ENCODE assay signal across 22 mouse cellular contexts in the genomic region with DNA sequence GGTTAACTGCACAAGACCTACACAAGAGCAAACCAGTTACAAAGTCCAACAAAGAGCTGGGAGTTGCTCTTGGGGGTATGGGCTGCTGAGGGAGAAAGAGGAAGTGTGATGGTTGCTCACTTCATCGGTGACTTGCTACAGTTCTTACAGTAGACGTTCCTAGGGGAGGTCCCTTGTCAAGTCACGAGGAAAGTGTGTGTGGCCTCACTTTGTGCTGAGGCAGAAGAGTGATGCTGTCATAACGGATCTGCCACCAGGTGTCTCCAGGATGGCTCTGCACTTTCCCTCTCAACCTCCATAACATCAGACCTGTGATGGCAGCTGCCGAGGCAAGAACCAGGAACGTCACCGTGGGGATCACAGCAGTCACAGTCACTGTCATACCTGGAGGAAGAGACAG. TPM values are rescaled to one million over a fixed set of nuclear protein-coding genes. Genes with fewer than 3 reads are reported as not detected.
A peak's percentile ranks its signal among the peaks of the same experiment; 100 is the strongest.
DNase-seq lines count a peak whose midpoint lies in the region; ATAC-seq and TF ChIP-seq lines count a peak whose summit lies in the region.
"Had no signal": no experiment of that assay in that cellular context is flagged by ENCODE, and none has a peak within 500 bp of the region (broad histone marks: within the 10 kb centered on the region; RNA-seq: fewer than 3 reads in every experiment).

No protein-coding gene starts in this region.

- no peak for ATAC-seq in heart, postnatal 0 days (ENCODE audit: insufficient read depth, low read depth)
- no peak for ATAC-seq in lung, postnatal 0 days
- ATAC-seq in monocyte, adult 5-6 weeks (replicated peaks; ENCODE audit: insufficient number of reproducible peaks, low FRiP score, low TSS enrichment, poor library complexity, severe bottlenecking), result peak; percentile 37; the same call in 1 of the 2 replicates
- ATAC-seq: Patski had no signal

- TF ChIP-seq CTCF in heart, postnatal 0 days (IDR thresholded peaks at IDR 0.05; ENCODE audit: low read depth), result peak; percentile 12; the same call in 1 of the 2 replicates
- TF ChIP-seq CTCF in lung, postnatal 0 days (IDR thresholded peaks at IDR 0.05), result peak; percentile 31; the same call in 1 of the 2 replicates

- no peaks in the 10 kb centered on the region for H3K9me3 ChIP-seq in heart, postnatal 0 days (replicated peaks; ENCODE audit: control insufficient read depth, low read length)
- no peaks in the 10 kb centered on the region for H3K9me3 ChIP-seq in heart, embryonic 10.5 days
- no peaks in the 10 kb centered on the region for H3K9me3 ChIP-seq in lung, postnatal 0 days (ENCODE audit: low read length)
- H3K9me3 ChIP-seq: forebrain, embryonic 10.5 days; hindbrain, embryonic 15.5 days had no signal

- DNase-seq in heart, postnatal 0 days (ENCODE audit: low spot score), result no peak
- no peak for DNase-seq in heart, embryonic 10.5 days (ENCODE audit: low spot score)
- no peak for DNase-seq in lung, postnatal 0 days (ENCODE audit: low spot score)
- DNase-seq in lung, postnatal 4 days, result no peak
- DNase-seq in ES-CJ7 (ENCODE audit: low read depth, low spot score), result peak; percentile 17
- DNase-seq in adrenal gland, adult 8-10 months, result no peak
- DNase-seq in adrenal gland, postnatal 36 days, result no peak
- DNase-seq: cerebellum, adult 11 months; heart, postnatal 14 days; lung, postnatal 10 days; thymus, adult 18-20 months had no signal

- 64% methylated on average over 7 of the region's 7 CpGs for WGBS in heart, postnatal 0 days
- WGBS in heart, embryonic 10.5 days, result 76% methylated on average over 7 of the region's 7 CpGs
- 80% methylated on average over 7 of the region's 7 CpGs for WGBS in lung, postnatal 0 days

- H3K9ac ChIP-seq in heart, postnatal 0 days (replicated peaks; ENCODE audit: low read depth, low read length), result no peak overlapping the region
- H3K9ac ChIP-seq in lung, postnatal 0 days (replicated peaks; ENCODE audit: low read depth), result no peak overlapping the region
- H3K9ac ChIP-seq: hindbrain, embryonic 15.5 days had no signal

- no peaks in the 10 kb centered on the region for H3K27me3 ChIP-seq in heart, postnatal 0 days (ENCODE audit: control insufficient read depth, insufficient read depth, low read length)
- peaks cover 3% of the 10 kb centered on the region; the same call in 1 of the 2 replicates for H3K27me3 ChIP-seq in heart, embryonic 10.5 days (ENCODE audit: insufficient read depth, poor library complexity, severe bottlenecking)
- no peaks in the 10 kb centered on the region for H3K27me3 ChIP-seq in lung, postnatal 0 days (replicated peaks; ENCODE audit: insufficient read depth, low read length)
- H3K27me3 ChIP-seq: hindbrain, embryonic 15.5 days; Patski had no signal

- TF ChIP-seq EP300 in heart, postnatal 0 days (IDR thresholded peaks at IDR 0.05; ENCODE audit: low read depth), result no peak
- no peak for TF ChIP-seq EP300 in lung, postnatal 0 days (IDR thresholded peaks at IDR 0.05)

- H3K27ac ChIP-seq in heart, postnatal 0 days (ENCODE audit: low read depth), result no peak overlapping the region
- H3K27ac ChIP-seq in heart, embryonic 10.5 days, result no peak overlapping the region
- H3K27ac ChIP-seq in lung, postnatal 0 days (ENCODE audit: low read length), result no peak overlapping the region
- H3K27ac ChIP-seq: forebrain, embryonic 10.5 days; hindbrain, embryonic 15.5 days; left cerebral cortex, adult 2 months had no signal

- H3K4me3 ChIP-seq in heart, postnatal 0 days (ENCODE audit: low read depth, low read length), result no peak overlapping the region
- no peak overlapping the region for H3K4me3 ChIP-seq in heart, embryonic 10.5 days
- no peak overlapping the region for H3K4me3 ChIP-seq in lung, postnatal 0 days (ENCODE audit: low read depth, low read length)
- H3K4me3 ChIP-seq: forebrain, embryonic 10.5 days; hindbrain, embryonic 15.5 days; left cerebral cortex, adult 2 months had no signal

- no peaks in the 10 kb centered on the region for H3K36me3 ChIP-seq in heart, postnatal 0 days (replicated peaks; ENCODE audit: control insufficient read depth, insufficient read depth, low read length)
- no peaks in the 10 kb centered on the region for H3K36me3 ChIP-seq in heart, embryonic 10.5 days
- no peaks in the 10 kb centered on the region for H3K36me3 ChIP-seq in lung, postnatal 0 days (ENCODE audit: insufficient read depth, low read length)
- H3K36me3 ChIP-seq: forebrain, embryonic 10.5 days; hindbrain, embryonic 15.5 days had no signal

- no peak overlapping the region for H3K4me2 ChIP-seq in heart, postnatal 0 days (ENCODE audit: low read depth, low read length)
- H3K4me2 ChIP-seq in lung, postnatal 0 days (replicated peaks; ENCODE audit: low read depth, low read length), result no peak overlapping the region
- H3K4me2 ChIP-seq: hindbrain, embryonic 15.5 days; midbrain, embryonic 11.5 days had no signal

- H3K4me1 ChIP-seq in heart, postnatal 0 days (ENCODE audit: control insufficient read depth, insufficient read depth), result no peaks in the 10 kb centered on the region
- H3K4me1 ChIP-seq in heart, embryonic 10.5 days, result 0 out of 2 replicates have a peak, but pooled peaks cover 9% of the 10 kb centered on the region
- peaks cover under 1% of the 10 kb centered on the region; the same call in 1 of the 2 replicates for H3K4me1 ChIP-seq in lung, postnatal 0 days (ENCODE audit: insufficient read depth, low read depth, low read length)
- H3K4me1 ChIP-seq: hindbrain, embryonic 15.5 days had no signal

RNA-seq across cellular contexts. Expression of a gene that starts 13.9 kb away (rescaled TPM):
- total RNA-seq in heart, postnatal 0 days (2014; rRNA removed; ENCODE audit: low replicate concordance), result not detected in 2 replicates
- polyA plus RNA-seq in heart, postnatal 0 days (2015; fragmentation: Nextera tagmentation; extraction: Ambion mirVana), result not detected in 2 replicates
- 0.04 TPM in 1 of 2 replicates, not detected in the other for polyA plus RNA-seq in heart, embryonic 10.5 days (2016; fragmentation: Nextera tagmentation; extraction: Ambion mirVana)
- 0.05 and 0.18 TPM in 2 replicates for polyA plus RNA-seq in lung, postnatal 0 days (2015; fragmentation: Nextera tagmentation; extraction: Ambion mirVana)
- total RNA-seq in monocyte, adult 5-6 weeks (2017), result not detected in 3 replicates
- not detected for total RNA-seq in adrenal gland, adult 8-10 months (2022)
- total RNA-seq in adrenal gland, postnatal 36 days (2021), result not detected
- total RNA-seq: heart, adult 8-10 months had no signal
- polyA plus RNA-seq: forebrain, embryonic 10.5 days; midbrain, embryonic 11.5 days had no signal

RNA-seq across cellular contexts. Expression of a gene that starts 24.6 kb away (rescaled TPM):
- total RNA-seq in heart, postnatal 0 days (2014; rRNA removed; ENCODE audit: low replicate concordance), result 14.7 and 28.1 TPM in 2 replicates
- polyA plus RNA-seq in heart, postnatal 0 days (2015; fragmentation: Nextera tagmentation; extraction: Ambion mirVana), result 15.0 and 15.8 TPM in 2 replicates
- polyA plus RNA-seq in heart, embryonic 10.5 days (2016; fragmentation: Nextera tagmentation; extraction: Ambion mirVana), result 33.7 and 42.3 TPM in 2 replicates
- 110 and 130 TPM in 2 replicates for polyA plus RNA-seq in lung, postnatal 0 days (2015; fragmentation: Nextera tagmentation; extraction: Ambion mirVana)
- 172 to 230 TPM (median 204 TPM) in 3 replicates for total RNA-seq in monocyte, adult 5-6 weeks (2017)
- total RNA-seq in adrenal gland, adult 8-10 months (2022), result 100 to 1,000 TPM in 1 of 4 experiments, 10 to 100 TPM in 3; 47.1 to 132 (median 70.1) TPM
- 100 to 1,000 TPM; 127 to 171 TPM for total RNA-seq in adrenal gland, postnatal 36 days (2021)

RNA-seq across cellular contexts. Expression of a gene that starts 46.6 kb away (rescaled TPM):
- total RNA-seq in heart, postnatal 0 days (2014; rRNA removed; ENCODE audit: low replicate concordance), result not detected in 2 replicates
- 0.15 and 0.18 TPM in 2 replicates for polyA plus RNA-seq in heart, postnatal 0 days (2015; fragmentation: Nextera tagmentation; extraction: Ambion mirVana)
- polyA plus RNA-seq in heart, embryonic 10.5 days (2016; fragmentation: Nextera tagmentation; extraction: Ambion mirVana), result 0.08 TPM in 1 of 2 replicates, not detected in the other
- 0.21 and 0.27 TPM in 2 replicates for polyA plus RNA-seq in lung, postnatal 0 days (2015; fragmentation: Nextera tagmentation; extraction: Ambion mirVana)
- not detected in 3 replicates for total RNA-seq in monocyte, adult 5-6 weeks (2017)
- total RNA-seq in adrenal gland, adult 8-10 months (2022), result under 1 TPM in 2 of 4 experiments, not detected in 2; 0.55 to 0.66 TPM
- 1 to 10 TPM in 1 of 2 experiments, under 1 TPM in 1; 0.40 to 1.2 TPM for total RNA-seq in adrenal gland, postnatal 36 days (2021)
- total RNA-seq: left cerebral cortex, adult 2 months had no signal
- polyA plus RNA-seq: cortical plate, adult 2 months; forebrain, embryonic 10.5 days; kidney, embryonic 14.5 days; limb, embryonic 14.5 days; Patski; spleen, adult 2 months had no signal
